Mouse (Mus musculus) limb, embryonic 14.5 days (tissue): ENCODE results near the gene Aspg. TPM values are rescaled to one million over a fixed set of nuclear protein-coding genes. Genes with fewer than 3 reads are reported as not detected.

Experiments
- ATAC-seq: fragments of 200-750 bp; cut with Nextera tagmentation; 2 replicates; pipeline ENCODE4 v1.8.0; 2017; ENCODE audit warnings: low read depth, moderate number of reproducible peaks, moderate TSS enrichment; ENCODE audit not compliant: low FRiP score
- DNase-seq: peaks from one replicate; pipeline ENCODE4 v3.0.0-alpha.2; 2015; ENCODE audit warnings: low spot score
- H3K27ac ChIP-seq: fragments of 300-500 bp; sonication (generic); replicated peaks from 2 replicates; pipeline ENCODE4 v1.5.1; 2014; ENCODE audit warnings: low read depth, mild to moderate bottlenecking, low read length, moderate library complexity, mixed read lengths
- H3K27me3 ChIP-seq: fragments of 300-500 bp; sonication (generic); 2 replicates; pipeline ENCODE4 v1.6.1; 2014; ENCODE audit warnings: low read length, mixed read lengths; ENCODE audit not compliant: control insufficient read depth, insufficient read depth
- H3K36me3 ChIP-seq: fragments of 300-500 bp; sonication (generic); 2 replicates; pipeline ENCODE4 v1.6.1; 2014; ENCODE audit warnings: mild to moderate bottlenecking, low read length, moderate library complexity, mixed read lengths; ENCODE audit not compliant: control insufficient read depth, insufficient read depth
- H3K4me1 ChIP-seq: fragments of 300-500 bp; sonication (generic); 2 replicates; pipeline ENCODE4 v1.6.1; 2014; ENCODE audit warnings: antibody characterized with exemption, low read length, mixed read lengths; ENCODE audit not compliant: control insufficient read depth, insufficient read depth
- H3K4me2 ChIP-seq: fragments of 300-500 bp; sonication (generic); replicated peaks from 2 replicates; pipeline ENCODE4 v1.6.1; 2014; ENCODE audit warnings: low read depth, mild to moderate bottlenecking, low read length, moderate library complexity; ENCODE audit not compliant: severe bottlenecking
- H3K4me3 ChIP-seq: fragments of 300-500 bp; sonication (generic); replicated peaks from 2 replicates; pipeline ENCODE4 v1.5.1; 2014; ENCODE audit warnings: low read length
- H3K9ac ChIP-seq: fragments of 300-500 bp; sonication (generic); 2 replicates; pipeline ENCODE4 v1.6.1; 2014; ENCODE audit warnings: mild to moderate bottlenecking, low read depth, low read length, moderate library complexity; ENCODE audit not compliant: severe bottlenecking
- H3K9me3 ChIP-seq: fragments of 300-500 bp; sonication (generic); 2 replicates; pipeline ENCODE4 v1.6.1; 2016; ENCODE audit warnings: low read length; ENCODE audit not compliant: control insufficient read depth
- POLR2A ChIP-seq: fragments of 200-500 bp; IDR thresholded peaks from 2 replicates; pipeline ENCODE4 v1.8.0; 2012; ENCODE audit warnings: inconsistent platforms, mild to moderate bottlenecking, moderate library complexity, borderline replicate concordance; ENCODE audit not compliant: insufficient read depth, insufficient read length; ENCODE audit errors: extremely low read depth
- WGBS: fragments of 180-500 bp; shearing (Covaris S2); extraction: QIAGEN DNeasy Blood & Tissue Kit; methylation state at CpG from one replicate; pipeline ENCODE4 v1.1.7; 2014; 5-methylcytosine and 5-hydroxymethylcytosine counted together
- polyA plus RNA-seq, 2 experiments: library from polyadenylated mRNA; depleted of rRNA in 1 of 2; stranded (reverse) in 1 of 2; unstranded in 1 of 2; fragments of >200 nt; fragmentation: Nextera tagmentation in 1 of 2; extraction: Ambion mirVana in 1 of 2; gene quantifications; 2 replicates each; pipeline versions ENCODE4 v1.2.1 to v1.2.3; 2012 to 2014

Gene Aspg
- polyA plus RNA-seq, 2 experiments = 2.5 to 4.7 TPM

DNA sequence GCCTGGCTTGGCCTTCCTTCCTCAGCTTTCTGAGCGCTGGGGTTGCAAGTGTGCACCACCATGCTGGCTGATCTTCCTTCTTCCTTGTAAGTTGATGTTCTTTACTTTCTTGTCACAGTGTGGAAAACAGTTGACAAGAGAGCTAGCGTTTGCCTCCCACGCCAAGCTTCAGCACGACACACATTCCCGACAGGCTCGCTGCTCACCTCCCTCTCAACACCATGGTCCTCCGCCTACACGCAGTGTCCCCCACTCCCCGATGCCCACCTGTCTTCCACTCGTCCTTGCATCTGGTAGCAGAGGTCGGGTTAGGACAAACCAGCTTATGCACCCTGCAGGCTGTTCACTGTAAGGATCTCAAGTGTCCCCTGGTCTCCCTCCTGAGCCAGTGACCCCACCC is 1.6 kb upstream of the Aspg start:
- no peak for ATAC-seq
- 90% methylated on average over 11 of the region's 11 CpGs for WGBS
- H3K27me3 ChIP-seq = no peaks in the 10 kb centered on the region
- H3K27ac ChIP-seq = no peak overlapping the region
- H3K4me3 ChIP-seq = no peak overlapping the region
- no peak overlapping the region for H3K4me2 ChIP-seq
- TF ChIP-seq POLR2A = no peak
- peaks cover 7% of the 10 kb centered on the region for H3K4me1 ChIP-seq
- H3K36me3 ChIP-seq = no peaks in the 10 kb centered on the region
- H3K9me3 ChIP-seq = no peaks in the 10 kb centered on the region
- H3K9ac ChIP-seq = no peak overlapping the region
- DNase-seq = no peak

DNA sequence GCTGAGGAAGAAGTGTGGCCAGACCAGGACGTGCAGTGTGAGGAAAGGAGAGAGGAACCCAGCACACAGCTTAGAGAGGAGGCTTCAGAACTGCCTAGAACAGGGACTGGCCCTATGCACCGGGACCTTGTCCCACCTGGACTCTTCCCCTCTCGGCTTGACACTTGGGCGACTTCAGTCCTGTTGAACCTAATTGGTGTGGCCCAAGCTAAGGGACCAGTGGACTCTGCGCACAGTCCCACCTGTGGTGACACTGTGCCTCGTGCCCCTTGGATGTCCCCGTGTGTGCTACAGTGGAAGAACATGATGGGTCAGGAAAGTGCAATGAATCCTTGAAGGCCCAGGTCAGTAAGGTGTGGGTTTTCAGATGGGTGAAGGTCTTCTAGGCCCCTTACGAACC is 1.2 kb downstream of the Aspg start:
- Histone ChIP-seq H3K4me1 (peaks cover 7% of the 10 kb centered on the region), H3K27me3 (no peaks in the 10 kb centered on the region), H3K4me3 (no peak overlapping the region), H3K4me2 (no peak overlapping the region), H3K9me3 (no peaks in the 10 kb centered on the region), H3K36me3 (no peaks in the 10 kb centered on the region), H3K27ac (no peak overlapping the region), H3K9ac (no peak overlapping the region)
- ATAC-seq = no peak
- DNase-seq = no peak
- TF ChIP-seq POLR2A = no peak
- WGBS = 88% methylated on average over 8 of the region's 8 CpGs

DNA sequence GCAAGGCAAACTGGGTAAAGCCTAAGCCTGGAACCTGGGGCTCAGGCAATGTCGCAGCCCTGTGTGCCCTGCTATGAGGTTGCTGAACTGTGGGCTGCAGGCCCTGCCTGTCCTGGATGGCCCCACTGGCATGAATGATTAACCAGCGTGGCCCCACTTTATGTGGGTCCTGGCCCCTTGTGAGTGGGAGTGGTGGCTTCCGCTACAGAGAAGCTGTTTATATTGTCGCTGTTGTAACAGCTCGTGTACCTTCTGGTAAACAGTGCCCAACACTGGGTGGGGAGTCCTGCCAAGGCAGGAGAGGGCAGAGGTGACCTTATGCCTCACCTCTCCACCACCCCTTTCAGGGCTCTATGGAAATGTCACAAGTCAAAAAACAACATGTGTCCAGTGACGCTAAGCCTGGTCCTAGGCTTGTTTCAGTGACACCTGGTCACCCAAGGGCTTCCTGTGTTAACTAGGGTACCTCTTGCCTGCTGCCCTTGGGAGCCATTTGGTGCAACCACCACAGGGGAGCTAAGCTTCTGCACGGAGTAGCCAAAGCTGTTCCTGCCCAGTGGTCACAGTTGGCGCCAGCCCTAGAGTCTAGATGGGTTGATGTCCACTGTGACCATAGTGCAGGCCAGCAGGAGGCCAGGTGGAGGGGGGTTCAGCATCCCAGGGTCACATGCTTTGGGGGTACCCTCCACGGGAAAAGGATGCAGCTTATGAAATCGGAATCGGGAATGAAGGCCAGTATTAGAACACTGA is 2.4 kb downstream of the Aspg start:
- Histone ChIP-seq H3K27ac (no peak overlapping the region), H3K4me3 (no peak overlapping the region), H3K36me3 (no peaks in the 10 kb centered on the region), H3K4me1 (peaks cover 7% of the 10 kb centered on the region), H3K9me3 (no peaks in the 10 kb centered on the region), H3K9ac (no peak overlapping the region), H3K4me2 (no peak overlapping the region), H3K27me3 (no peaks in the 10 kb centered on the region)
- ATAC-seq (no peak), DNase-seq (no peak)
- WGBS = 84% methylated on average over 11 of the region's 11 CpGs
- TF ChIP-seq POLR2A = no peak

DNA sequence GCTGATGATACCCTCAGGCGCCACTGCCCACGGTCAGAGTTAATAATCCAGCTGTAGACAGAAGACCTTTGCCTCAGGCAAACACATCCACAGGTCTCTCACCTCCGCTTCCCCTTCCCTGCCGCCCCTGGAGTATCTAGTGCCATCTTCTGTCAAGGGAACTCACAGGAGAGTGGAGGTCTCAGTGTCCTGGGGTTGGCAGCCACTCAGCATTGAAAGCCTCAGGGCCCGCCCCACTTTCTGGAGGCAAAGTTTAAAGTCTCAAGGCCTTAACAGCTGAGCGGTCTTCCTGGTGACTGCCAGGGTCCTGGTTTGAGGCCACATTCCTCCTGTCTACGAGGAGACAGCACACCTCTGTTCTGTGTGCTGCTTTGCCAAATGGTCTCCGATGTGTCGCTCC is 3.2 kb downstream of the Aspg start:
- 75% methylated on average over 9 of the region's 9 CpGs for whole genome bisulfite sequencing
- H3K4me2 ChIP-seq = no peak overlapping the region
- H3K27ac ChIP-seq = no peak overlapping the region
- H3K4me1 ChIP-seq = peaks cover 7% of the 10 kb centered on the region
- no peak overlapping the region for H3K9ac ChIP-seq
- DNase-seq (no peak), ATAC-seq (no peak)
- H3K36me3 ChIP-seq = no peaks in the 10 kb centered on the region
- H3K27me3 ChIP-seq = no peaks in the 10 kb centered on the region
- H3K4me3 ChIP-seq = no peak overlapping the region
- TF ChIP-seq POLR2A = no peak
- no peaks in the 10 kb centered on the region for H3K9me3 ChIP-seq

DNA sequence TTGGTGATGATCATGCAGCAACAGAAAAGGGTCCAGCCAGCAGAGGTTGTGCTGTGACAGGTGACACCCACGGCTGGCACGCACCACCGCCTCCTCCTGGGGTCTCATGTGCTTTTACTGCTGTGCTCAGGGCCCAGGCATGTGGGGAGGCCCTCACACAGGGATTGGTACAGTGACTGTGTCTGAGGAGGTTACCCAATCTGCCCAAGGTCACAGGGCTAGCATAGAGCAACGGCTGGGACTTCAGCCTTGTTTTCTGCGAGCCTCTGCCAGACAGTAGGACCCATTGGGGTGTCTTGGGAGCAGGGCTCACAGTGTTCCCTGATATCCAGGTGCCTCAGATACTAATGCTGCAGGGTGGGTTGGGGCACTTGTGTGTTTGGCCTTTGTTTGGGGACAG is 4.8 kb downstream of the Aspg start:
- H3K4me1 ChIP-seq = peaks cover 6% of the 10 kb centered on the region
- H3K9me3 ChIP-seq = no peaks in the 10 kb centered on the region
- no peak overlapping the region for H3K4me2 ChIP-seq
- no peak overlapping the region for H3K27ac ChIP-seq
- ATAC-seq (no peak), DNase-seq (no peak)
- no peak for TF ChIP-seq POLR2A
- WGBS = 84% methylated on average over 5 of the region's 5 CpGs
- H3K36me3 ChIP-seq = no peaks in the 10 kb centered on the region
- no peaks in the 10 kb centered on the region for H3K27me3 ChIP-seq
- no peak overlapping the region for H3K4me3 ChIP-seq
- no peak overlapping the region for H3K9ac ChIP-seq
